Mouse (Mus musculus) E14TG2a.4 (cell line): ENCODE data around the gene Sema3g.

Experiments
- CTCF ChIP-seq: conservative IDR thresholded peaks from 2 replicates; pipeline ENCODE4 v1.5.1; 2014; ENCODE audit warnings: low read length
- NANOG ChIP-seq: IDR thresholded peaks from 2 replicates; pipeline ENCODE4 v1.6.1; 2014; ENCODE audit warnings: borderline replicate concordance, low read length, mixed read lengths
- POU5F1 ChIP-seq: IDR thresholded peaks from 2 replicates; pipeline ENCODE4 v1.6.1; 2014; ENCODE audit warnings: low read length, borderline replicate concordance

DNA sequence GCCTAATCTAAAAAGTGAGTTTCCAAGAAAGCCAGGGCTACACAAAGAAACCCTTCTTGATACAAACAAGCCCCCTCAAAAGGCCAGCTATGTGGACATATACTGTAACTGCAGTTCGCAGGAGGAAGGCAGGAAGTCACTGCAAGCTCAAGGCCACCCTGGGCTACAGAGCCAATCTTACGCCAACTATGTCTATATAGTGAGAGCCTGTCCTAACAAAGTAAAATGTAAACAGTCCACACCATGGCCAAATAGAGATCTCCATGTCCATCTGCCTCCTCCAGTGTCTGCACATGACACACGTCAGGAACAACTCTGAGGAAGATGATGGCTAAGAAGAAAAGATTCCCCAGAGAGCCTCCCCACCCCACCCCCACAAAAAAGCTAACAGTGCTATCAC is 17.6 kb upstream of the Sema3g start:
- TF ChIP-seq CTCF = no peak
- no peak for TF ChIP-seq NANOG
- TF ChIP-seq POU5F1 = no peak
